Mouse (Mus musculus): Measurements from ENCODE around the gene Fkbp4.

- TF ChIP-seq CTCF (IDR thresholded peaks at IDR 0.05; ENCODE audit: borderline replicate concordance, insufficient read depth, low read length) (no peak), POLR2A (IDR thresholded peaks at IDR 0.05; ENCODE audit: low read depth, low read length) (no peak)
Measured at GRCm38 (mm10) chr6:128466043-128466442, 27.6 kb upstream of the Fkbp4 start.
